Comparison of ENCODE assay signal across 9 mouse cellular contexts in genomic region chr2:153047828-153048465, GRCm38 (mm10). TPM values are rescaled to one million over a fixed set of nuclear protein-coding genes. Genes with fewer than 3 reads are reported as not detected.
A peak's percentile ranks its signal among the peaks of the same experiment; 100 is the strongest.
DNase-seq lines count a peak whose midpoint lies in the region; ATAC-seq and TF ChIP-seq lines count a peak whose summit lies in the region.
"Had no signal": no experiment of that assay in that cellular context is flagged by ENCODE, and none has a peak within 500 bp of the region (broad histone marks: within the 10 kb centered on the region; RNA-seq: fewer than 3 reads in every experiment).

No protein-coding gene starts in this region.

- DNase-seq in G1E (ENCODE audit: low spot score): no peak
- peak; percentile 75 to 79 for DNase-seq in cerebellum, adult 2 months
- peak; percentile 59 to 68 for DNase-seq in layer of hippocampus, postnatal 14 days (ENCODE audit: low spot score in 2 of 2)
- peak; percentile 79 for DNase-seq in midbrain, postnatal 0 days (ENCODE audit: low spot score)
- DNase-seq in thymus, postnatal 4 days: peak; percentile 72

- H3K9me3 ChIP-seq in intestine, postnatal 0 days (ENCODE audit: control insufficient read depth): no peaks in the 10 kb centered on the region
- H3K9me3 ChIP-seq in intestine, embryonic 16.5 days (ENCODE audit: control insufficient read depth, low read length): no peaks in the 10 kb centered on the region
- H3K9me3 ChIP-seq in G1E (replicated peaks): no peaks in the 10 kb centered on the region
- H3K9me3 ChIP-seq in midbrain, postnatal 0 days (ENCODE audit: low read length): no peaks in the 10 kb centered on the region
- H3K9me3 ChIP-seq: embryonic facial prominence, embryonic 12.5 days had no signal

- no peak overlapping the region for H3K4me3 ChIP-seq in intestine, postnatal 0 days (ENCODE audit: low read depth, low read length)
- no peak overlapping the region for H3K4me3 ChIP-seq in intestine, embryonic 16.5 days (ENCODE audit: low read length)
- no peak overlapping the region for H3K4me3 ChIP-seq in G1E (ENCODE audit: low read depth, low read length)
- no peak overlapping the region for H3K4me3 ChIP-seq in cerebellum, adult 2 months (replicated peaks; ENCODE audit: insufficient read depth, low read depth, low read length)
- H3K4me3 ChIP-seq in midbrain, postnatal 0 days (ENCODE audit: low read depth, low read length): no peak overlapping the region
- H3K4me3 ChIP-seq: embryonic facial prominence, embryonic 12.5 days had no signal

- no peak overlapping the region for H3K27ac ChIP-seq in intestine, postnatal 0 days (ENCODE audit: low read depth, low read length)
- no peak overlapping the region for H3K27ac ChIP-seq in intestine, embryonic 16.5 days (ENCODE audit: low read length)
- H3K27ac ChIP-seq in cerebellum, adult 2 months (ENCODE audit: insufficient read depth, low read length): peak overlapping the region; percentile 85
- no peak overlapping the region for H3K27ac ChIP-seq in midbrain, postnatal 0 days (ENCODE audit: low read depth, low read length)
- H3K27ac ChIP-seq: embryonic facial prominence, embryonic 12.5 days had no signal

- no peaks in the 10 kb centered on the region for H3K4me1 ChIP-seq in intestine, postnatal 0 days (replicated peaks; ENCODE audit: control insufficient read depth, insufficient read depth, low read length)
- H3K4me1 ChIP-seq in intestine, embryonic 16.5 days (ENCODE audit: control insufficient read depth, insufficient read depth, low read length): peaks cover 4% of the 10 kb centered on the region; the same call in 1 of the 2 replicates
- H3K4me1 ChIP-seq in G1E (ENCODE audit: insufficient read depth, low read depth, low read length): no peaks in the 10 kb centered on the region
- H3K4me1 ChIP-seq in cerebellum, adult 2 months (ENCODE audit: control insufficient read depth, insufficient read depth, low read length): peaks cover 71% of the 10 kb centered on the region
- no peaks in the 10 kb centered on the region; the same call in 1 of the 2 replicates for H3K4me1 ChIP-seq in midbrain, postnatal 0 days (ENCODE audit: insufficient read depth, low read length)

- TF ChIP-seq POLR2A in cerebellum, adult 2 months (IDR thresholded peaks at IDR 0.05; ENCODE audit: borderline replicate concordance, insufficient read depth, low read length): no peak

- no peak overlapping the region for H3K4me2 ChIP-seq in intestine, postnatal 0 days (replicated peaks; ENCODE audit: low read depth)
- H3K4me2 ChIP-seq in intestine, embryonic 16.5 days (ENCODE audit: low read depth, low read length): no peak overlapping the region
- no peak overlapping the region for H3K4me2 ChIP-seq in midbrain, postnatal 0 days (ENCODE audit: low read depth, low read length, poor library complexity, severe bottlenecking)
- H3K4me2 ChIP-seq: embryonic facial prominence, embryonic 12.5 days had no signal

- 38% methylated on average over 17 of the region's 17 CpGs for WGBS in intestine, postnatal 0 days
- 41% methylated on average over 17 of the region's 17 CpGs for WGBS in intestine, embryonic 16.5 days
- WGBS in cerebellum, adult 2 months: 14% methylated on average over 17 of the region's 17 CpGs
- 44% methylated on average over 17 of the region's 17 CpGs for WGBS in midbrain, postnatal 0 days

- no peak for ATAC-seq in intestine, postnatal 0 days
- no peak for ATAC-seq in intestine, embryonic 16.5 days
- ATAC-seq in G1E (ENCODE audit: extremely low read depth, insufficient number of reproducible peaks, low FRiP score, poor library complexity, severe bottlenecking): no peak
- peak; percentile 53 for ATAC-seq in frontal cortex, adult (ENCODE audit: low TSS enrichment)
- peak; percentile 45 for ATAC-seq in midbrain, postnatal 0 days (ENCODE audit: low FRiP score)

- peaks cover 14% of the 10 kb centered on the region for H3K27me3 ChIP-seq in intestine, postnatal 0 days (replicated peaks; ENCODE audit: control insufficient read depth, insufficient read depth, low read length)
- H3K27me3 ChIP-seq in intestine, embryonic 16.5 days (replicated peaks; ENCODE audit: control insufficient read depth, insufficient read depth, low read length): peaks cover 18% of the 10 kb centered on the region
- H3K27me3 ChIP-seq in G1E (ENCODE audit: insufficient read depth, low read length): peaks cover 21% of the 10 kb centered on the region; the same call in 1 of the 2 replicates
- H3K27me3 ChIP-seq in cerebellum, adult 2 months (ENCODE audit: control insufficient read depth, insufficient read depth, low read length): no peaks in the 10 kb centered on the region
- no peaks in the 10 kb centered on the region for H3K27me3 ChIP-seq in midbrain, postnatal 0 days (ENCODE audit: insufficient read depth, low read length)

- H3K36me3 ChIP-seq in intestine, postnatal 0 days (ENCODE audit: control insufficient read depth, insufficient read depth): no peaks in the 10 kb centered on the region
- no peaks in the 10 kb centered on the region for H3K36me3 ChIP-seq in intestine, embryonic 16.5 days (ENCODE audit: control insufficient read depth, insufficient read depth, low read length)
- no peaks in the 10 kb centered on the region for H3K36me3 ChIP-seq in G1E (replicated peaks)
- no peaks in the 10 kb centered on the region for H3K36me3 ChIP-seq in midbrain, postnatal 0 days (ENCODE audit: insufficient read depth, low read length)
- H3K36me3 ChIP-seq: embryonic facial prominence, embryonic 12.5 days had no signal

- TF ChIP-seq CTCF in intestine, postnatal 0 days (IDR thresholded peaks at IDR 0.05; ENCODE audit: low read depth): peak; percentile 79
- TF ChIP-seq CTCF in G1E (IDR thresholded peaks at IDR 0.05; ENCODE audit: low read depth, low read length): peak; percentile 40; the same call in 1 of the 2 replicates
- peak; percentile 77 for TF ChIP-seq CTCF in cerebellum, adult 2 months (IDR thresholded peaks at IDR 0.05; ENCODE audit: borderline replicate concordance, insufficient read depth, low read depth, low read length)
- peak; percentile 79 for TF ChIP-seq CTCF in midbrain, postnatal 0 days (IDR thresholded peaks at IDR 0.05)

- no peak overlapping the region for H3K9ac ChIP-seq in intestine, postnatal 0 days (ENCODE audit: low read depth, low read length)
- H3K9ac ChIP-seq in intestine, embryonic 16.5 days (ENCODE audit: low read depth, low read length): no peak overlapping the region
- no peak overlapping the region for H3K9ac ChIP-seq in midbrain, postnatal 0 days (replicated peaks; ENCODE audit: low read length, poor library complexity, severe bottlenecking)
- H3K9ac ChIP-seq: embryonic facial prominence, embryonic 12.5 days had no signal

RNA-seq across cellular contexts. Expression of gene Xkr7, which starts 16.3 kb away (rescaled TPM):
- not detected in 2 replicates for polyA plus RNA-seq in intestine, postnatal 0 days (2015; fragmentation: Nextera tagmentation; extraction: Ambion mirVana)
- 0.06 TPM in 2 replicates for polyA plus RNA-seq in intestine, embryonic 16.5 days (2015; fragmentation: Nextera tagmentation; extraction: Ambion mirVana)
- total RNA-seq in G1E (2014; fragmentation: Nextera tagmentation) (not detected in 2 replicates), G1E (2017) (0.05 and 0.06 TPM in 2 replicates)
- not detected in 2 replicates for polyA plus RNA-seq in G1E (2012)
- polyA plus RNA-seq in cerebellum, adult 2 months (2012; rRNA removed): 9.5 and 11.6 TPM in 2 replicates
- 1 to 10 TPM; 3.3 TPM for total RNA-seq in layer of hippocampus, postnatal 14 days (2021)
- total RNA-seq in midbrain, postnatal 0 days (2014; rRNA removed): 34.0 and 35.5 TPM in 2 replicates
- polyA plus RNA-seq in midbrain, postnatal 0 days (2015; fragmentation: Nextera tagmentation; extraction: Ambion mirVana): 1.1 and 1.4 TPM in 2 replicates

RNA-seq across cellular contexts. Expression of gene Ccm2l, which starts 17.8 kb away (rescaled TPM):
- polyA plus RNA-seq in intestine, postnatal 0 days (2015; fragmentation: Nextera tagmentation; extraction: Ambion mirVana): 1.5 and 1.7 TPM in 2 replicates
- 0.59 and 0.92 TPM in 2 replicates for polyA plus RNA-seq in intestine, embryonic 16.5 days (2015; fragmentation: Nextera tagmentation; extraction: Ambion mirVana)
- total RNA-seq in G1E (2014; fragmentation: Nextera tagmentation) (not detected in 2 replicates), G1E (2017) (0.11 TPM in 1 of 2 replicates, not detected in the other)
- not detected in 2 replicates for polyA plus RNA-seq in G1E (2012)
- 9.0 and 11.4 TPM in 2 replicates for polyA plus RNA-seq in cerebellum, adult 2 months (2012; rRNA removed)
- total RNA-seq in layer of hippocampus, postnatal 14 days (2021): 1 to 10 TPM; 5.5 to 7.4 TPM
- 4.5 and 7.0 TPM in 2 replicates for total RNA-seq in midbrain, postnatal 0 days (2014; rRNA removed)
- polyA plus RNA-seq in midbrain, postnatal 0 days (2015; fragmentation: Nextera tagmentation; extraction: Ambion mirVana): 1.1 and 1.3 TPM in 2 replicates

RNA-seq across cellular contexts. Expression of gene Pdrg1, which starts 32.7 kb away (rescaled TPM):
- 47.0 and 50.3 TPM in 2 replicates for polyA plus RNA-seq in intestine, postnatal 0 days (2015; fragmentation: Nextera tagmentation; extraction: Ambion mirVana)
- 92.6 and 94.1 TPM in 2 replicates for polyA plus RNA-seq in intestine, embryonic 16.5 days (2015; fragmentation: Nextera tagmentation; extraction: Ambion mirVana)
- total RNA-seq in G1E (2014; fragmentation: Nextera tagmentation) (42.2 and 49.4 TPM in 2 replicates), G1E (2017) (142 and 154 TPM in 2 replicates)
- 49.4 and 63.4 TPM in 2 replicates for polyA plus RNA-seq in G1E (2012)
- 131 and 133 TPM in 2 replicates for polyA plus RNA-seq in cerebellum, adult 2 months (2012; rRNA removed)
- total RNA-seq in layer of hippocampus, postnatal 14 days (2021): 10 to 100 TPM; 34.0 to 37.4 TPM
- total RNA-seq in midbrain, postnatal 0 days (2014; rRNA removed): 54.5 and 60.7 TPM in 2 replicates
- 240 and 249 TPM in 2 replicates for polyA plus RNA-seq in midbrain, postnatal 0 days (2015; fragmentation: Nextera tagmentation; extraction: Ambion mirVana)

Comparison
In these comparisons a context has a peak if more than half of its experiments do, and no peak if none do; other contexts are left out.
1. ATAC-seq: peak in frontal cortex, adult (single experiment) and midbrain, postnatal 0 days (single experiment); none in intestine, postnatal 0 days (single experiment), intestine, embryonic 16.5 days (single experiment) and G1E (single experiment).
2. Peak in every context shown above with its lines, with median percentiles within 50 percentile points of each other: CTCF ChIP-seq.